Mouse (Mus musculus): ENCODE measurements at regions not wholly inside any gene's neighbourhood (a gene's known extent, or its start where the extent isn't known, plus 50 kb on each side); places are given as distances from the start of the nearest gene placed in this dataset.

GRCm38 (mm10) chr7:93291945-93292696 lies 212.5 kb downstream of the Fam181b start:
- H3K9ac ChIP-seq (ENCODE audit: insufficient read depth, low read depth) = no peak overlapping the region
- in situ Hi-C loops (cut with MboI; ENCODE audit: low pct_ligation_motif_present, low pct_unique_long_range_greater_than_20kb, low sequenced_read_pairs) = no loop called here
- no peak for TF ChIP-seq MAFK (IDR thresholded peaks at IDR 0.05; ENCODE audit: insufficient replicate concordance, low read length)
- no peak for TF ChIP-seq USF2 (conservative IDR thresholded peaks at IDR 0.05; ENCODE audit: low read depth, low read length)
- no peak for TF ChIP-seq JUN (IDR thresholded peaks at IDR 0.05; ENCODE audit: insufficient read depth, low read depth, low read length)
- no peak for TF ChIP-seq ZNF384 (IDR thresholded peaks at IDR 0.05; ENCODE audit: low read depth, low read length)
- TF ChIP-seq EP300 (IDR thresholded peaks at IDR 0.05; ENCODE audit: low read length) = no peak
- TF ChIP-seq MXI1 (IDR thresholded peaks at IDR 0.05; ENCODE audit: low read depth, low read length) = no peak
- no peak for TF ChIP-seq NRF1 (IDR thresholded peaks at IDR 0.05; ENCODE audit: low read depth, low read length)
- no peak for TF ChIP-seq PAX5 (IDR thresholded peaks at IDR 0.05; ENCODE audit: low read length)
- TF ChIP-seq NELFE (IDR thresholded peaks at IDR 0.05; ENCODE audit: low read depth, low read length) = no peak
- TF ChIP-seq IRF4 (IDR thresholded peaks at IDR 0.05; ENCODE audit: low read depth, low read length) = no peak
- H3K9me3 ChIP-seq (replicated peaks; ENCODE audit: low read length) = no peaks in the 10 kb centered on the region
- H3K79me2 ChIP-seq (replicated peaks; ENCODE audit: control insufficient read depth, extremely low read depth, insufficient read depth, poor library complexity, severe bottlenecking) = no peaks in the 10 kb centered on the region
- H3K4me3 ChIP-seq (replicated peaks in 1 of 3; ENCODE audit: low read depth in 2 of 3, low read length in 2 of 3, poor library complexity in 1 of 3) = no peak overlapping the region
- H3K27me3 ChIP-seq (replicated peaks) = peaks cover 2% of the 10 kb centered on the region
- no peak overlapping the region for H3K4me2 ChIP-seq (ENCODE audit: insufficient read depth, low read depth, poor library complexity, severe bottlenecking)
- no peak for DNase-seq (ENCODE audit: extremely low read depth)
- no peak overlapping the region for H3K27ac ChIP-seq (ENCODE audit: insufficient read depth, low read depth)
- H3K36me3 ChIP-seq (replicated peaks in 1 of 2; ENCODE audit: control insufficient read depth in 1 of 2, insufficient read depth in 1 of 2, low read length in 1 of 2) = no peaks in the 10 kb centered on the region
- dilution Hi-C loops (cut with MboI; ENCODE audit: extremely low pct_ligation_motif_present, extremely low pct_unique_long_range_greater_than_20kb, low sequenced_read_pairs) = no loop called here
- no peaks in the 10 kb centered on the region for H3K4me1 ChIP-seq (ENCODE audit: control insufficient read depth in 1 of 2, insufficient read depth in 2 of 2)

GRCm38 (mm10) chr7:93312731-93313130 lies 233.1 kb downstream of the Fam181b start:
- Histone ChIP-seq H3K9me3 (replicated peaks; ENCODE audit: low read length) (no peaks in the 10 kb centered on the region), H3K36me3 (replicated peaks in 1 of 2; ENCODE audit: control insufficient read depth in 1 of 2, insufficient read depth in 1 of 2, low read length in 1 of 2) (no peaks in the 10 kb centered on the region), H3K4me1 (ENCODE audit: control insufficient read depth in 1 of 2, insufficient read depth in 2 of 2) (no peaks in the 10 kb centered on the region), H3K4me3 (replicated peaks in 1 of 3; ENCODE audit: low read depth in 2 of 3, low read length in 2 of 3, poor library complexity in 1 of 3) (no peak overlapping the region), H3K9ac (ENCODE audit: insufficient read depth, low read depth) (no peak overlapping the region), H3K4me2 (ENCODE audit: insufficient read depth, low read depth, poor library complexity, severe bottlenecking) (no peak overlapping the region), H3K79me2 (replicated peaks; ENCODE audit: control insufficient read depth, extremely low read depth, insufficient read depth, poor library complexity, severe bottlenecking) (no peaks in the 10 kb centered on the region), H3K27ac (ENCODE audit: insufficient read depth, low read depth) (no peak overlapping the region), H3K27me3 (replicated peaks) (no peaks in the 10 kb centered on the region)
- TF ChIP-seq MEF2A (IDR thresholded peaks at IDR 0.05; ENCODE audit: borderline replicate concordance, low read depth, low read length) = no peak
- no peak for TF ChIP-seq IRF4 (IDR thresholded peaks at IDR 0.05; ENCODE audit: low read depth, low read length)
- no peak for TF ChIP-seq CHD1 (IDR thresholded peaks at IDR 0.05; ENCODE audit: low read depth, low read length)
- dilution Hi-C loops (cut with MboI; ENCODE audit: extremely low pct_ligation_motif_present, extremely low pct_unique_long_range_greater_than_20kb, low sequenced_read_pairs) (no loop called here), in situ Hi-C loops (cut with MboI; ENCODE audit: low pct_ligation_motif_present, low pct_unique_long_range_greater_than_20kb, low sequenced_read_pairs) (no loop called here)
- DNase-seq (ENCODE audit: extremely low read depth) = no peak

GRCm38 (mm10) chr7:93331351-93331750 lies 251.7 kb downstream of the Fam181b start:
- Histone ChIP-seq H3K9me3 (replicated peaks; ENCODE audit: low read length) (no peaks in the 10 kb centered on the region), H3K27ac (ENCODE audit: insufficient read depth, low read depth) (no peak overlapping the region), H3K79me2 (replicated peaks; ENCODE audit: control insufficient read depth, extremely low read depth, insufficient read depth, poor library complexity, severe bottlenecking) (no peaks in the 10 kb centered on the region), H3K36me3 (replicated peaks in 1 of 2; ENCODE audit: control insufficient read depth in 1 of 2, insufficient read depth in 1 of 2, low read length in 1 of 2) (no peaks in the 10 kb centered on the region), H3K27me3 (replicated peaks) (no peaks in the 10 kb centered on the region), H3K4me2 (ENCODE audit: insufficient read depth, low read depth, poor library complexity, severe bottlenecking) (no peak overlapping the region), H3K9ac (ENCODE audit: insufficient read depth, low read depth) (no peak overlapping the region), H3K4me1 (ENCODE audit: control insufficient read depth in 1 of 2, insufficient read depth in 2 of 2) (no peaks in the 10 kb centered on the region), H3K4me3 (replicated peaks in 1 of 3; ENCODE audit: low read depth in 2 of 3, low read length in 2 of 3, poor library complexity in 1 of 3) (no peak overlapping the region)
- in situ Hi-C loops (cut with MboI; ENCODE audit: low pct_ligation_motif_present, low pct_unique_long_range_greater_than_20kb, low sequenced_read_pairs) (no loop called here), dilution Hi-C loops (cut with MboI; ENCODE audit: extremely low pct_ligation_motif_present, extremely low pct_unique_long_range_greater_than_20kb, low sequenced_read_pairs) (no loop called here)
- DNase-seq (ENCODE audit: extremely low read depth) = no peak
- TF ChIP-seq MAX (IDR thresholded peaks at IDR 0.05; ENCODE audit: low read length) (no peak), RCOR1 (conservative IDR thresholded peaks at IDR 0.05; ENCODE audit: low read depth, low read length) (no peak), CHD1 (IDR thresholded peaks at IDR 0.05; ENCODE audit: low read depth, low read length) (no peak), USF1 (IDR thresholded peaks at IDR 0.05; ENCODE audit: low read depth, low read length) (no peak), ELF1 (IDR thresholded peaks at IDR 0.05; ENCODE audit: low read depth, low read length) (no peak), JUN (IDR thresholded peaks at IDR 0.05; ENCODE audit: insufficient read depth, low read depth, low read length) (no peak), UBTF (IDR thresholded peaks at IDR 0.05; ENCODE audit: low read depth, low read length) (no peak), SMC3 (IDR thresholded peaks at IDR 0.05; ENCODE audit: low read depth, low read length) (no peak), ZNF384 (IDR thresholded peaks at IDR 0.05; ENCODE audit: low read depth, low read length) (no peak), HCFC1 (IDR thresholded peaks at IDR 0.05; ENCODE audit: low read depth, low read length) (no peak), POLR2AphosphoS2 (IDR thresholded peaks at IDR 0.05; ENCODE audit: low read depth, low read length) (no peak), RAD21 (IDR thresholded peaks at IDR 0.05; ENCODE audit: low read depth, low read length) (no peak), EP300 (IDR thresholded peaks at IDR 0.05; ENCODE audit: low read length) (no peak), CHD2 (IDR thresholded peaks at IDR 0.05; ENCODE audit: low read length) (no peak), USF2 (conservative IDR thresholded peaks at IDR 0.05; ENCODE audit: low read depth, low read length) (no peak), IRF4 (IDR thresholded peaks at IDR 0.05; ENCODE audit: low read depth, low read length) (no peak), E2F4 (IDR thresholded peaks at IDR 0.05; ENCODE audit: insufficient replicate concordance, low read depth, low read length) (no peak), POLR2A (IDR thresholded peaks at IDR 0.05; ENCODE audit: low read depth, low read length) (no peak)

Measured in CH12.LX (cell line).